Mouse (Mus musculus) myocyte (in vitro differentiated cells): ENCODE data around the gene Frmd4a.

Experiments used
- CEBPB ChIP-seq: IDR thresholded peaks from 2 replicates; pipeline ENCODE4 v1.6.1; 2011; ENCODE audit warnings: mild to moderate bottlenecking, moderate library complexity; ENCODE audit not compliant: poor library complexity, insufficient read depth, severe bottlenecking
- MAX ChIP-seq: IDR thresholded peaks from one replicate; pipeline ENCODE4 v1.6.1; 2011; ENCODE audit warnings: low read depth, mild to moderate bottlenecking, control low read depth
- MYOG ChIP-seq, 3 experiments: IDR thresholded peaks; one replicate each; pipeline ENCODE4 v1.6.1; 2011; ENCODE audit warnings: control low read depth in 2 of 3, low read depth in 2 of 3, mild to moderate bottlenecking in 2 of 3; ENCODE audit not compliant: insufficient read length in 2 of 3, control insufficient read depth in 1 of 3, insufficient read depth in 1 of 3
- POLR2A ChIP-seq: IDR thresholded peaks from one replicate; pipeline ENCODE4 v1.6.1; 2011; ENCODE audit warnings: low read depth, mild to moderate bottlenecking, control low read depth, moderate library complexity; ENCODE audit not compliant: insufficient read length
- REST ChIP-seq: IDR thresholded peaks from one replicate; pipeline ENCODE4 v1.6.1; 2011; ENCODE audit warnings: mild to moderate bottlenecking, control low read depth, moderate library complexity; ENCODE audit not compliant: insufficient read depth, insufficient read length
- USF1 ChIP-seq: IDR thresholded peaks from one replicate; pipeline ENCODE4 v1.6.1; 2011; ENCODE audit warnings: low read depth, mild to moderate bottlenecking, control low read depth, moderate library complexity

GRCm38 (mm10) chr2:4651500-4652285 lies 634.2 kb downstream of the Frmd4a start, which contains the start of gene Prpf18:
- TF ChIP-seq CEBPB (no peak), MAX (no peak), MYOG (IDR thresholded peaks at IDR 0.05; ENCODE audit: control insufficient read depth in 1 of 3, insufficient read depth in 1 of 3, insufficient read length in 2 of 3, low read depth in 2 of 3) (no peak), USF1 (no peak), REST (no peak), POLR2A (no peak)
